Mouse (Mus musculus) R1 (cell line): ENCODE measurements around the gene D10Wsu102e.
"Not testable (repeated sequence)": the region's sequence is repeated elsewhere in the genome, so short reads cannot be mapped to it uniquely, and the experiment has no call there.

Source experiments
- DNase-seq: peaks from one replicate; pipeline ENCODE4 v3.0.0-alpha.2; 2018; ENCODE audit warnings: low read depth, low spot score

D10Wsu102e gene

GRCm38 (mm10) chr10:83384456-83385215, 24.6 kb downstream of the D10Wsu102e start:
- DNase-seq, result no peak

GRCm38 (mm10) chr10:83385330-83385910, 25.4 kb downstream of the D10Wsu102e start:
- DNase-seq, result no peak

- no peak for DNase-seq
Measured at GRCm38 (mm10) chr10:83397336-83397735, 37.3 kb downstream of the D10Wsu102e start.

- not testable (repeated sequence) for DNase-seq
Measured at GRCm38 (mm10) chr10:83400896-83401295, 40.9 kb downstream of the D10Wsu102e start.

- DNase-seq, result no peak
Measured at GRCm38 (mm10) chr10:83405031-83405430, 45.0 kb downstream of the D10Wsu102e start.

GRCm38 (mm10) chr10:83405711-83406110, 45.7 kb downstream of the D10Wsu102e start:
- no peak for DNase-seq

GRCm38 (mm10) chr10:83407141-83407540, 47.1 kb downstream of the D10Wsu102e start:
- DNase-seq, result no peak

- peak; percentile 43 for DNase-seq
Measured at GRCm38 (mm10) chr10:83418466-83418865, 58.4 kb downstream of the D10Wsu102e start.

- no peak for DNase-seq
Measured at GRCm38 (mm10) chr10:83448582-83448981, 88.6 kb downstream of the D10Wsu102e start.

GRCm38 (mm10) chr10:83457531-83457930, 97.5 kb downstream of the D10Wsu102e start:
- DNase-seq, result no peak

GRCm38 (mm10) chr10:83475226-83475625, 115.2 kb downstream of the D10Wsu102e start:
- no peak for DNase-seq

- DNase-seq, result no peak
Measured at GRCm38 (mm10) chr10:83477286-83477685, 117.3 kb downstream of the D10Wsu102e start.

- no peak for DNase-seq
Measured at GRCm38 (mm10) chr10:83490506-83490905, 130.5 kb downstream of the D10Wsu102e start.

GRCm38 (mm10) chr10:83497321-83497720, 137.3 kb downstream of the D10Wsu102e start:
- no peak for DNase-seq

GRCm38 (mm10) chr10:83508962-83509660, 149.1 kb downstream of the D10Wsu102e start:
- DNase-seq, result peak; percentile 61

- no peak for DNase-seq
Measured at GRCm38 (mm10) chr10:83511304-83511703, 151.3 kb downstream of the D10Wsu102e start.

- DNase-seq, result peak; percentile 32
Measured at GRCm38 (mm10) chr10:83513736-83514135, 153.7 kb downstream of the D10Wsu102e start.

- DNase-seq, result peak; percentile 65
Measured at GRCm38 (mm10) chr10:83520990-83521389, 161.0 kb downstream of the D10Wsu102e start.

- DNase-seq, result not testable (repeated sequence)
Measured at GRCm38 (mm10) chr10:83524238-83524637, 164.2 kb downstream of the D10Wsu102e start.

- DNase-seq, result no peak
Measured at GRCm38 (mm10) chr10:83530384-83530967, 170.5 kb downstream of the D10Wsu102e start.

GRCm38 (mm10) chr10:83533258-83533909, 173.4 kb downstream of the D10Wsu102e start:
- peak; percentile 19 for DNase-seq

- DNase-seq, result peak; percentile 90
Measured at GRCm38 (mm10) chr10:83533910-83534283, 173.9 kb downstream of the D10Wsu102e start, which contains the start of gene Aldh1l2. Gene Aldh1l2, minus strand, starts transcription at chr10:83534140.
